ENCODE assay signal across 8 mouse cellular contexts in genomic region chr9:72766789-72767349, GRCm38 (mm10). TPM values are rescaled to one million over a fixed set of nuclear protein-coding genes. Genes with fewer than 3 reads are reported as not detected.
DNase-seq lines count a peak whose midpoint lies in the region; ATAC-seq and TF ChIP-seq lines count a peak whose summit lies in the region.

No protein-coding gene starts in this region.

- TF ChIP-seq CTCF in liver, postnatal 0 days (IDR thresholded peaks at IDR 0.05; ENCODE audit: low read depth), result peak; percentile 89

- peak overlapping the region; percentile 68 for H3K9ac ChIP-seq in forebrain, embryonic 16.5 days (replicated peaks; ENCODE audit: low read depth, low read length)
- H3K9ac ChIP-seq in liver, postnatal 0 days (replicated peaks), result peak overlapping the region; percentile 47; the same call in 1 of the 2 replicates

- H3K36me3 ChIP-seq in forebrain, embryonic 16.5 days (ENCODE audit: control insufficient read depth, insufficient read depth), result no peaks in the 10 kb centered on the region
- no peaks in the 10 kb centered on the region for H3K36me3 ChIP-seq in liver, postnatal 0 days (replicated peaks; ENCODE audit: insufficient read depth, low read length)

- no peak for TF ChIP-seq EP300 in liver, postnatal 0 days (IDR thresholded peaks at IDR 0.05; ENCODE audit: low read depth)

- no peaks in the 10 kb centered on the region for H3K27me3 ChIP-seq in forebrain, embryonic 16.5 days (replicated peaks; ENCODE audit: control insufficient read depth, insufficient read depth, low read length)
- no peaks in the 10 kb centered on the region for H3K27me3 ChIP-seq in liver, postnatal 0 days (ENCODE audit: insufficient read depth, low read length)

- intact Hi-C loops in heart, postnatal 25 days (cut with DNase I), result loop anchor here (1.0 to 10.0 kb wide), 3 partner anchors 40 to 328 kb away; partner anchors contain the start of gene Prtg

- peak; percentile 90 for DNase-seq in ES-CJ7 (ENCODE audit: low read depth, low spot score)
- peak; percentile 59 for DNase-seq in heart, postnatal 25 days (ENCODE audit: low spot score)
- DNase-seq in layer of hippocampus, adult 11-12 months (ENCODE audit: low spot score), result peak; percentile 96
- peak; percentile 90 for DNase-seq in liver, postnatal 0 days
- DNase-seq in testis, postnatal 14 days (ENCODE audit: low spot score), result peak; percentile 76

- 0 out of 2 replicates have a peak overlapping the region, but pooled peaks have one; percentile 19 for H3K27ac ChIP-seq in forebrain, embryonic 16.5 days (ENCODE audit: low read length)
- peak overlapping the region; percentile 74 for H3K27ac ChIP-seq in liver, postnatal 0 days (ENCODE audit: low read depth)

- no peaks in the 10 kb centered on the region for H3K9me3 ChIP-seq in forebrain, embryonic 16.5 days (ENCODE audit: control insufficient read depth, low read length)
- H3K9me3 ChIP-seq in liver, postnatal 0 days (ENCODE audit: low read length), result no peaks in the 10 kb centered on the region

- ATAC-seq in cerebellum, adult (ENCODE audit: insufficient number of reproducible peaks, low FRiP score, low TSS enrichment), result peak; percentile 26; the same call in 1 of the 2 replicates
- ATAC-seq in forebrain, embryonic 16.5 days, result peak; percentile 68
- ATAC-seq in liver, postnatal 0 days, result peak; percentile 93
- peak; percentile 72 for ATAC-seq in neutrophil, adult 5-6 weeks (ENCODE audit: extremely low read depth, insufficient number of reproducible peaks, low FRiP score, poor library complexity, severe bottlenecking)

- H3K4me1 ChIP-seq in forebrain, embryonic 16.5 days (replicated peaks; ENCODE audit: control insufficient read depth, insufficient read depth, low read length), result peaks cover 12% of the 10 kb centered on the region
- H3K4me1 ChIP-seq in liver, postnatal 0 days (ENCODE audit: insufficient read depth), result no peaks in the 10 kb centered on the region

- 1% methylated on average over 17 of the region's 17 CpGs for WGBS in forebrain, embryonic 16.5 days
- WGBS in liver, postnatal 0 days (ENCODE audit: insufficient replicate concordance), result 2% methylated on average over 17 of the region's 17 CpGs

- peak overlapping the region; percentile 48 for H3K4me3 ChIP-seq in forebrain, embryonic 16.5 days (replicated peaks; ENCODE audit: low read length)
- H3K4me3 ChIP-seq in liver, postnatal 0 days (ENCODE audit: low read depth, low read length), result peak overlapping the region; percentile 43

- peak overlapping the region; percentile 84 for H3K4me2 ChIP-seq in forebrain, embryonic 16.5 days (ENCODE audit: low read length)
- H3K4me2 ChIP-seq in liver, postnatal 0 days (ENCODE audit: low read depth, low read length), result peak overlapping the region; percentile 80

RNA-seq across cellular contexts. Expression of gene Prtg, which starts 39.8 kb away (rescaled TPM):
- polyA plus RNA-seq in forebrain, embryonic 16.5 days (2015; fragmentation: Nextera tagmentation; extraction: Ambion mirVana), result 0.19 and 0.21 TPM in 2 replicates
- total RNA-seq in heart, postnatal 25 days (2021), result under 1 TPM; 0.08 to 0.45 TPM
- polyA plus RNA-seq in liver, postnatal 0 days (2015; fragmentation: Nextera tagmentation; extraction: Ambion mirVana), result 0.06 and 0.09 TPM in 2 replicates
- 0.12 TPM in 1 of 2 replicates, not detected in the other for total RNA-seq in neutrophil, adult 5-6 weeks (2017)

Comparison
In these comparisons a context has a peak if more than half of its experiments do, and no peak if none do; other contexts are left out.
1. Peak in every context shown above with its lines: DNase-seq, ATAC-seq, H3K4me3 ChIP-seq and H3K27ac ChIP-seq.
2. ATAC-seq: peak in every context shown above with its lines; median percentile 93 in liver, postnatal 0 days; 72 in neutrophil, adult 5-6 weeks; 68 in forebrain, embryonic 16.5 days; 26 in cerebellum, adult.